Mouse (Mus musculus): ENCODE measurements around the gene Crocc2.

- TF ChIP-seq POLR2A (IDR thresholded peaks at IDR 0.05; ENCODE audit: insufficient read depth, low read depth, low read length): no peak
- no peak for TF ChIP-seq CTCF (IDR thresholded peaks at IDR 0.05)
- no peak for TF ChIP-seq EP300 (IDR thresholded peaks at IDR 0.05; ENCODE audit: insufficient read depth, low read depth, low read length)
Measured at GRCm38 (mm10) chr1:93197916-93198315, 29.4 kb downstream of the Crocc2 start.

Data from heart, adult 2 months (tissue).